Mouse (Mus musculus) frontal cortex, adult (tissue): ENCODE data around the gene Ints3.

Source experiments
- ATAC-seq: cut with Nextera tagmentation; 2 replicates; pipeline ENCODE4 v1.9.2; 2017; ENCODE audit warnings: mild to moderate bottlenecking, moderate library complexity, mixed read lengths; ENCODE audit not compliant: low TSS enrichment

Ints3 gene

DNA sequence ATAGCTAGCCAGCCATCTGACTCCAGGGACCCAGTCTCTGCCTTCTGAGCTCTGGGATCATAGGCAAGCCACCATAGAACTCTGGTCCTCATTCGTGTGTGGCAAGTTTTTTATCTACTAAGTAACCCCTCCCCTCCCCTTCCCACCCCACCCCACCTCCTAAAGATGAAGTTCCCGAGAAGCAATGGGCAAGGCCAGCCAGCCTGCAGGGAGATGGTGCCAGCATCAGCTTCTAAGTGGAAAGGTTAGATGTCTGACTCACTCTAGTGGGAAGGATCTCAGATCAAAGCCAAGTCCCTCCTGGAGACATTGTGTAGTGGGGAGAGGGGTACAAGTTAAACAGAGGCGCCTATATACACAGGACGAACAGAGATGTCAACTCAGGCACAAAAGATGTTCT is 42.4 kb downstream of the Ints3 start:
- ATAC-seq, result no peak

DNA sequence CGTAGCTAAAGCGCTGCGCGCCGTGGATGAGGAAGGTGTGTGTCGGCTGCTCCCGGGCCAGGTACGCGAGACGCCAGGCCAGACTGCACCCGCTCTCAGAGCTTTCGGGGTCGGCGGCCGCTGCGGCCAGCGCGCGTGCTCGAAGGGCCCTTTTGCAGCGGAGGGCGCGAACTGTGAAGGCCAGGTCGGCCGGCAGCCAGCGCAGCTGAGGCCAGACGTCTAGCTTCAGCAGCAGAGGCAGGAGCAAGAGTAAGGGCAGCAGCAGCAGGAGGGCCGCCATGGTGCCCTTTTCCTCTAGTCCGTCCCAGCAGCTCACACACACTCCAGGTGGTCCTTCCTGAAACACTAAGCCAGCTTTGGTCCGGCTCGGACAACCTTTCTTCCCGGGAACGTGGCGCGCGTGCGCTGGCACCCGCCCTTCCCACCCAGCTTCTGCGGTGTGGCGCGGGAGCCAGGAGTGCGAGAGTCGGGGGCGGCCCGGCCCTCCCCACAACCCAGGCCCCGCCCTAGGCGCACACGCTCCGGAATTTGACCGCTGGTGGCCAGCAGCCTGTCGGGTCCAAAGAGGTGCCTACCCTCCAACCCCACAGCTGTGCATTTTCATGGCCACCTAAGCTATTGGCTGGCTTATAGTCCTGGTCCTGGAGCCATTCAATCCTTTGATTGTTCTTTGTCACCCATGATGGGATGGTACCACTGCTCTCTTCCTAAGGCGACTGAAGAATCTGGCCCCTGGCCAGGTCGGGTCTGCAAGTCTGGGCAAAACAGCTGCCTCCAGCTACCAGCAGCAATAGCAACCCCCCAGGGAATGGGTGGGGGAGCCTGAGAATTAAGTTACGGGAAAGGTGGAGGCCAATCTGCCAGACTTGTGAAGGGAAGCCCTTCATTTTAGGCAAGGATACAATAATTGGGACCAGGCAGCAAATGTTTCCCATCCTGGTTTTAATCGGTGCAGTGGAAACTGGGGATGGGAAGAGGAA is 43.6 kb downstream of the Ints3 start, which contains the start of gene Slc27a3:
Slc27a3 (minus strand) TSS at position 428 of the 980 bp plus-strand sequence.
- peak; percentile 31 for ATAC-seq

DNA sequence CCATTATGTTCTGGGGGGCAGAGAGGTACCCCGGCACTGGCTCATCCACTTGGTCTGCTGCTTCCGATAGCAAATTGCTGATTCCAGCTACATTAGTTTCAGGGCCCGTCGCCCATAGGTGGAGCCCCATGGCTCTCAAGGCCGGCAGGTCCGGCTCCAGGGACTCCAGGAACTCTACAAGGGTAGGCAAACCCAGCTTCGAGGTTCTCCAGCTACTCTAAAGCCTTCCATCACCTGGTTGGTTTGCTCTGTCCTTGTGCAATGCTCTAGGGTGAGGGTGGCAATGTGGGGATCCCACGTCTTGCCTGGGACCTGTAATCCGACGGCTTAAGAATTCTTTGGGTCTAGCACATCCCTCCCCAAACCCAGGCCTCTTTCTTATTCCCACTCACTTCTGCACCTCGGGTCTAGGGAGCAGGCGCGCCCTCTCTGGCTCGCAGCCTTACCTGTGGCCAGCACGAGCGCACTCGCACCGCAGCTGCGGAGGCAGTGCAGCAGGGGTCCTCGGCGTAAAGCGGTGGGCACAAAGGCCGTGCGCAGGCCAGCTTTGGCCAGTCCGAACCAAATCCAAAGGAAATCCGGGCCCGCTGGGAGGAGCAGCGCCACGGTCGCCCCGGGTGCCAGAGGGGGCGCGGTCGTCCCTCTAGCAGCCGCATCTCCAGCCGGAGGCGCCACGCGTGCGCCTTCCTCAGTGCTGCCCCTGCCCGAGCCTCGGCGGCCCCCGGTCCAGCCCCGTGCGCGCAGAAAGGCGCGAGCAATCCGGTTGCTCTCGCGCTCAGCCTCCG is 44.5 kb downstream of the Ints3 start:
- ATAC-seq, result peak; percentile 31

DNA sequence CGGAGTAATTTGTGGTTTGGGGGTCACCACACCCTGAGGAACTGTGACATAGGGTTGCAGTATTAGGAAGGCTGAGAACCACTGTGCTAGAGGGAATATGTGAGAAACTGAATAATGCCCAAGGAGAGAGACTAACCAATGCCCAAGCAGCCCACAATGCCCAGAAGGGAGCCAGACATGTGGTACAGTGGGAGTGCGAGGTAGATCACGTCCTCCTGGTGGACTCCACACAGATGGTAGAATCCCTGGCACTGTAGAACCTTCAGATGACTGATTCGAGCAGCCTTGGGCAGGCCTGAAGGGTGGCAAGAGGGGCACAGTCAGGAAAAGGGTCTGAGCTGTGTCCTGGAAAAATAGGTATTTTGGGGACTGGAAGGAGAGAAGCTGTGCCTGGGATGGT is 45.2 kb downstream of the Ints3 start:
- no peak for ATAC-seq

DNA sequence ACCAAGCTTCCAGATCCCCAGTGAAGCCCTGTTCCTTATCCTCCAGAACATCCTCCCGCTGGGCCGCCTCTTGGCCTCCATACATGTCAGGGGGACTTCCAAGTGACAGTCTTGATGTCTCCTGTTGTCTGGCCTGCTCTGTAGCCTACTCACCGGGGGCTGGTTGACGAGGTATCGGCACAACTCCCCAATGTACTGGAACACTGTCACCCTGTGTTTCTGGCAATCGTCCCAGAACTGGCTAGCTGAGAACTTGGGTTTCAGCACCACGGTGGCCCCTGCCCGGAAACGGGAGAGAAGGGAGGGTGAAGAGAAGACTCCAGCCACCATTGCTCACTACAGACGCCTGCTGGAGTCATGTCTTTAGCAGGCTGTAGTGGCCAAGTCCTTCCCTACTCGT is 45.9 kb downstream of the Ints3 start:
- no peak for ATAC-seq

DNA sequence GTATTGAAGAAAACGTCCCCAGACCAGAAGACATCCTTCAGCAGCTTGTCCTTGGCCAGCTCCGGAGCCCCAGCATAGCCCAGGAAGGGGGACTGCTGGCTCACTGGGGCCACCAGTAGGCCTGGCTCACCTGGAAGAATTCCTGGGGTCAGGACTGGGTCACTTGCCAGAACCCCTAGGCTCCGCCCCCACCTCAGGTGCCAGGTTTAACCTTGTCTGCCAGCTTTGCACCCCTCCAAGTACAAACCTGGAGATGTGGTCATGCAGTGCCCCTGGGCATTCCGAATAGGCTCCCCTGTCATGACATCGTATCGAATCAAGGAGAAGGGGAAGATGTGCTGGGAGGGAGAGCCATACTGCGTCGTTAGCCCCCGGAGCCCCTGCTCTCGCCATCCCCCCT is 46.6 kb downstream of the Ints3 start:
- ATAC-seq, result no peak

DNA sequence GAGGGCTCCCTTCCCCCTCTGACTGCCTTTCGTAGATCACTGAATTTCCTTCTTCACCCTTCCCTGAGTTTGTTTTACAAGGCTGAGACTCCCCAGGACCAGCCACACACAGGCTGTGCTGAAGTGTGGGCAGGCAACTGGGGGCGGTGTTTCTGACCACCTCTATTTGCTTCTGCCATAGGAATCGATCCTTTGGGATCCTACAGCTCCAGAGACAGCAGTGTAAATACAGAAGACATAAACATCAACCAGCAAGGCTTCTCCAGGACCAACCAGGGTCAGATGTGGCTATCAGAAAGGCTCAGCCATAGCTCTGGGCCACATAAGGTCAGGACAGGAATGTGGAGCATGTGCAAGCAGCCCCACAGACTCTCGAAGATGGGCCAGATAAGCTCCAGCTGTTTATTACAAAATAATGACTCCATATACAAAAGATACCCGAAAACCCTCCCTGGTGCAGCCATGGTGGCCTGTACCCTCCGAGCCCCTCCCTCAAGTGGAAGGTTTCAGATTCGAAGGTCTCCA is 48.5 kb downstream of the Ints3 start:
- ATAC-seq, result no peak

DNA sequence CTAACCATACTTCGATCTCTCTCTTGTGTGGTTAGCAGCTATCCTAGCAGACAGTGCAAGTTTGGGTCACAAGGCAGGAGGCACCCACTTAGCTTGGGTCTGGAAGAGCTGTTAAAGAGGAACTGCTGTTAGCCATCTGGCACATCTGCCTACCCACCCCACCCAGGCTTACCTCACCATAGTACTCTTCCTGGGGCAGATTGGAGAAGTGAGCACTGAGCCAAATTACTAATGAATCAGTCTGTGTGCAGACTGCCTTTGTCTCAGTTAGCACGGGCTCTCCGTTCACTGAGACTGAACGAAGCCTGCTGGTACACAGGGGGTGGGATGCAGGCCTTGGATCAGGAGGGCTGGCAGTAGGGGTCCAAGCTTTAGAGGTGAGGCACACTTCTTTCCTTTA is 49.7 kb downstream of the Ints3 start:
- no peak for ATAC-seq

DNA sequence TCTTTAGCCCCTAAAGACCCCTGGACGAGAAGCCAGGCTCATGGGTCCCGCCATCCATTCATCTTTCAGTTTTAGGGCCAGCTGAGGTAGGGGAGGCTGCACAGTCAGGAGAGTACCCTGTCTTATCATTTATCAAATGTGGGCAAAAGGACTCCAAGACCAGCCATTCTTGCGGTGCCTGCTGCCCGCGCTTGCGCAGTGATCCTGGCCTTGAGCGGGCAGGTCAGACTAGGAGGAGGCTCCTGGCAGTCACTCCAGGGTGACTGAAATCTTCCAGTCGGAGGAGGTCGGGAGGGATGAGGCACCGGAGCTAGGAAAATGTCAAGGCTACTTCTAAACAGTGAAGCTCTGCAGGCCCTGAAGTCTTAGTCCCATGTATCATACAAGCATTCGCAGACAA is 51.7 kb downstream of the Ints3 start:
- no peak for ATAC-seq

DNA sequence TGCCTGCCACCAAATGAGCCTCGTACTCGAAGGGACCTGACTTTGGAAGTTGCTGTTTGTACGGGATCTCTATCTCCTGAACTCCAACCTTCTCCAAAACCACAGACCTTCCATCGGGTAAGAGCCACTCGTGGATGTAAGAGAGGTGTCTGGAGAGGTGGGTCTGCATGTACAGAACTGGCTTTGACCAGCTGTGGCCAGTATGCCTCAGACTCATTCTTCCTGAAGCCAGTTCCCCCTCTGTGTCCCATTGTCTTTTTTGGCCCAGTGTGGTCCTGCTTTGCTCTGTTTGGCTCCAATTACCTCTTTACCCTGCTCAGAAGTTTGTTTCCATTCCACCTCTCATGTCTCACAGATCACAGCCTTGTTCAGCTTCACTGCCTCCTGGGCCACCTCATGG is 54.9 kb downstream of the Ints3 start:
- no peak for ATAC-seq

DNA sequence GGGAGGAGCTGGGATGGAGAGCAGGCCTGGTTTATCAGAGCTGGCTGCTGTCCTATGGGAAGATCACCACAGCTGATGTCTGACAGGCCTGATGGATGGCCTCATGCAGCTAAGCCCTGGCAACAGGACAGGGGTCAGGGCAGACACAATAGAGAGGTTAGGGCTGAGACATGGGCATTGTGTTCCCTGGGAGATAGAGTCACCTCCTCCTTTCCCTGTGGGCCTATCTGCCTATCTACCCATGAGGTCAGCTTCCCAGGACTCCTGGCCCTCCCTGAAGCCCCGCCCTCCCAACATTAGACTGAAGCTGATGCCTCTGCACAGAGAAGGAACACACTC is 57.2 kb downstream of the Ints3 start:
- no peak for ATAC-seq

DNA sequence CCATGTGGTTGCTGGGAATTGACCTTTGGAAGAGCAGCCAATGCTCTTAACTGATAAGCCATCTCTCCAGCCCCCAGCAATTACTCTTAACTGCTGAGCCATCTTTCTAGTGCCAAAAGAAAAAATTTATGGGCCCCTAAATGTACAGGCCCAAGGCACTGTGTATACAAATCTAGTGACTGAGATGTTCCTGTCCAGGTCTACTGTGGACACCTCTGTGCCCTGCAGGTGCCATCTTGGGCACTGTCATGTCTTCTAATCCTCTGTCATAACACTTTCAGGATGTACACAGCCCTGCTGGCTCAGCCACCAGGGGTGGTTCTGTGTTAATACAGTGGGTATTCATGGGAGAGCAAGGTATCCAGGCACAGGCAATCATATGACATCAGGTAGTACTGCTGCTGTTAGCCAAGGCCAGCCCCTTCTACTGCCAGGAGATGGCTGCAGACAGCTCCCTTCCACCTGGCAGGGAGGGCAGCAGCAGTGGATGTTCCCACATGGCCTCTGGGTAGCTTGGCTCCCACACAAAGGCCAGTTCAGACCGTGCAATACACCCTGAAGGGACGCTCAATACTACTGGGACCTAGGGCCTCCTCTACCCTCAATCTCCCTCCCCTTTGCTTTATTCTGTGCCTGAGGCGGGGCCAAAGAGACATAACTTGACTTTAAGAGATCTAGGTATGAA is 57.7 kb downstream of the Ints3 start:
- ATAC-seq, result no peak

DNA sequence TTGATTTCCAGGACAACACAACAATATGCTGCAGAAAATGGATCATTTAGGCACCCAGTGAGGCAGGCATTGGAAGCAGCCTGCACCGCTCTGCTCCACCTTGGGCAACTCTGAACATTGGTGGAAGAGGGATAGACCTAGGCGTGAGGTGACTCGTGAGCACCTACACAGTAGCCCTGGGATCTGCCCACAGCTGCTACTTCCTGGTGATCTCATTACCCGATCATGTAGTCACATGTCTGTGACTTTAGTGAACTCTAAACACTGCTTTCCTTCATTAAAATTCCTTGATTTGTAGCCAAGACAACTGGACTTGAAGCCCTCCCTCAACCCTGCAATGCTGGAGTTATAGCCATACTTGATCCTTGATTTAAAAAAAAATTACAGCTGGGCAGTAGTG is 59.1 kb downstream of the Ints3 start:
- no peak for ATAC-seq

DNA sequence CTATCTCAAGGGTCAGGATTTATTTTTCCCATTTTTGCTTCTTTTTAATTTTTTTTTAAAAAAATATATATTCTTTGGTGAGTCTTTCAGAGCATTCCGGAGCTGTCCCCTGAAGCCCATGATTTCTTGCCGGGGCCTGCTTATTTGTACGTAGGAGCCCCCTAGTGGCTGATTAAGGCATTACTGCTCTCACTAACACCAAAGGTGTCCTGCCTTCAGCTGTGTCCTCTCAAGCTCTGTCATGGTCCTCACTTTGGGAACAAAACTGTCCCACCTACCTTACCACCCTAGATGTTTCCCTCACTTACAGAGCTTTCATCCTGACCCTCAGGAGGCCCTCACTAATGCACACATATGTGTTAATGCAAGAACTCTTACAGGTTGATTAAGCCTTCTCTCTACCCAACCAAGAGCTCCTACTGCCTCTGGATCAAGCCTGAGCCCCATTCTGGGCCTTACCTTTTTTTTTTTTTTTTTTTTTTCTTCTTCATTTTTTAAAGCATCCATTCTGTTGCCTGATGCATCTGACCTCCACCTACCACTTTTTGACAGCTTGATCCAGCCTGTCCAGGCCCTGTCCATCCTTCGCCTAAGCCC is 59.9 kb downstream of the Ints3 start:
- peak; percentile 68 for ATAC-seq

DNA sequence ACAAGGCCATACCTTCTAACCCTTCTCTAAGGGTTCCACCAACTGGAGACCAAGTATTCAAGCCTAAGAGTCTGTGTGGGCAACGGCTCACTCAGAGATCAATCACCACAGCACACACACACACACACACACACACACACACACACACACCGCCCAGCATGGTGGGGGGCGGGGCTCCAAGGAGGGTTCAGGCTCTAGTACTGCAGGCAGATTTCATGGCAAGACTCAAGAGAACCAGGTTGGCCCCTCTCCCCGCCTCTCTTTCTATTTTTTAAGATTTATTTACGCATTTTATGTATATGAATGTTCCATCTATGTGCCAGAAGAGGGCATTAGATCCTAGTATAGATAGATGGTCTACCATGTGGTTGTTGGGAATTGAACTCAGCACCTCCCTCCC is 60.6 kb downstream of the Ints3 start:
- ATAC-seq, result no peak

DNA sequence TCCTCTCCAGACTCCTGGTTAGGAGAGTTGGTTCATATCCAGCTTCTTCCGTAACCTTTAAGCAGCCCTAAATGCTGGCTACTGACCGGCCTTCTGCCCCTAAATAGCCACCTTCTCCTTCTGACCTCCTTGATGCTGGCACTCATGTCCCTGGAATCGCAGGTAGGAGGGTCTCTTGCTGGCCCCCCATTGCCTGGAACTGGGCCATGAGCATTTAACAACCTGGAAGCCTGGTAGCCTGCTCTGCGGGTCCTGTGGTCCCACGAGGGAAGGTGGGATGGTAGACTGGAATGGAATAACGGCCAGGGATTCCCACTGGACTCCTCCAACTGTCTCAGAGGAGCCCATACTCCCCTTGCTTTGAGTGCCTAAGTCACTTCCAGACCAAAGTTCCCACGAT is 61.6 kb downstream of the Ints3 start:
- no peak for ATAC-seq

DNA sequence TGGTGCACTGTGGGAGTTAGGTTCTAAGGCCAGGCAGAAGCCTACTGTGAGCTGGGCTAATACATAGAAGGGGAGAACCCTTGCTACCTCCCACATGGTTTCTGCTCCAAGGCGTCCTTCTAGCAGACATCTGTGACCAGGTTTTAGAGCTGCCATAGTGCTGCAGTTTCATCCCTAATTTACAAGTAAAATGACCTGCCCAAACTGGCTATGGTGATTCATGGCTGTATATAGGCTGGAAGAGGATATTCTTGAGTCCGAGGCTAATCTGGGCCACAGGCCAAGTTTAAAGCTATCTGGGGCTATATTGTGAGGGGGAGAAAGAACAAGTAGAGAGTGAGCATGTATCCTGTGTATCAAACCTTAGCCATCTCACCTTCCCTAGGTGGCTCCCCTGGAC is 64.4 kb downstream of the Ints3 start:
- peak; percentile 81 for ATAC-seq

DNA sequence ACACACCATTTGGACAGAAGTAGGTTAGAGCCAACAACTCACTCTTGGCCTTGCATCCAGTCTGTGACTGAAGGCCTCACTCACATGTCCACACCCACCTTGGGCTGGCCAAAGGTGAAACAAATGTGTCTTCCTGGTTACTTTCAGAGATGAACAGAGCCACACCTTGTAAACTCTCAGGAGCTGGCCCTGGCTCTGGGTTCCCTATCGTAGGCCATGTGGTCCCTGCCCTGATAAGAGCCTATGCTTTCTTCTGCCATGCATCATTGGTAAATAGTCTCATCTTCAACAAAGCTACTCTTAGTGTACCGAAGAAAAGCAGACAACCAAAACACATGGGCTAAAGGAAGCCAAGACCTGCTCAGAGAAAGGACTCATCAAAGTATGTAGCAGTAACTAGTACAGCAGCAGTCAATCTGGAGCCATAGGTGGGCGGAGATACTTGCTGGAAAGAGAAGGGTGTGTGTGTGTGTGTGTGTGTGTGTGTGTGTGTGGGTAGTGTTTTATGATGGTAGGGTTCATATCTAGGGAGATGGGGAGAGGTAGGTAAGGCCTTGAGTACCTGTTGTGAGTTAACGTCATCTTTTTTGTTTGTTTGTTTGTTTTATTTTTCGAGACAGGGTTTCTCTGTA is 66.3 kb downstream of the Ints3 start:
- ATAC-seq, result no peak

DNA sequence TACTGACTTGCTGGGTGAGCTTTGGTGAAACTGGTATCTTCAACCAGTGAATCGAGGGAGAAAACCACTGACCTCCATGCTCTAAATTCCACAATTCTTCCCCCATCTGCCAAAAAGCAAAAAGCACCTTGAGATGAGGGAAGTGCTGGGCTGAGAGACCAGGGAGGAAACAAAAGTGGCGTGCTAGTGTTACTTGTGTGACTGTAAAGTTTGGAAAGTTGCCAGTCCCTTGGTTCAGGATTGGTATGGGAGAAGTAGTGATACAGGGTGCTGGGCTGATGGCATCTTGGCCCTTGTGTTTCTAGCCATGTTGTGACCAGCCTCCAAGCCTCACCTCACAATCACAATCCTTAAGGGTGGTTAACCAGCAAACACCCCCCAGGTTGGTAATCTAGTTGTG is 71.1 kb downstream of the Ints3 start:
- no peak for ATAC-seq

DNA sequence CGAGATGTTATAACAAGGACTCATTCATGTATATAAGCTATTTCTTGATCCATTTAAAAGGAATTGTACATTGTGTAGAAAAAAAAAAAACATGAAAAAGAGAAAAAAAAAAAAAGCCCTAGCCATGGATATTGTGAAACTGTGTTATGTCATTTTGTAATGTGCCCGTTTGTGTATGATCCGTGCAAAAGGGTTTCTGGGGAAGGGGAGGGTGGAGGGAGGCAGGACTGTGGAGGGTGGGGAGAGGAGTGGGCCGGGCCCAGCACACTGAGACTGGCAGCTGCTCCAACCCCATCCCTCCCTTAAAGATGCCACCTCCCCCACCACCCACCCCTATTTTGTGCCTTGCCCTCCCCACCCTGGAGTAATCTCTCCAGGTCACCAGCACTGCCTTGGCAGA is 71.9 kb downstream of the Ints3 start:
- no peak for ATAC-seq

DNA sequence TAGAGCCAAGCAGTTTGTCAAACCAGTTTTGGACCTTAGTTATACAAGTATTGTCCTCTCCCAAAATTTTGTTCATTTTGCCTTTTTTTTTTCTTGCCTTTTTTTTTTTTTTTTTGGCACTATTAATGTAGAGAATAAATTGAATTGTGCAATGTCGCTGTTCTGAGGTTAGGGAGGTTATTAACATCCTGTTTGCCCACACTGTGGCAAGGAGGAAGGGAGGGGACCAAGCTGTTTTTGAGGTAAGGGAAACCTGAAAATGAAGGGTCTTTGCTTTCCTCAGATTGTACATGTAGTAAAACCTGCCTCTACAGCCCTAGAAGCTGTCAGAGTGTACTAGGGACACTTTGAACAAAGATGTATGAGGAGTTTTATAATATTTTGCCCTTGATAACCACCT is 74.2 kb downstream of the Ints3 start:
- ATAC-seq, result no peak
